Comparison of ENCODE assay signal across 17 mouse cellular contexts in the genomic region with DNA sequence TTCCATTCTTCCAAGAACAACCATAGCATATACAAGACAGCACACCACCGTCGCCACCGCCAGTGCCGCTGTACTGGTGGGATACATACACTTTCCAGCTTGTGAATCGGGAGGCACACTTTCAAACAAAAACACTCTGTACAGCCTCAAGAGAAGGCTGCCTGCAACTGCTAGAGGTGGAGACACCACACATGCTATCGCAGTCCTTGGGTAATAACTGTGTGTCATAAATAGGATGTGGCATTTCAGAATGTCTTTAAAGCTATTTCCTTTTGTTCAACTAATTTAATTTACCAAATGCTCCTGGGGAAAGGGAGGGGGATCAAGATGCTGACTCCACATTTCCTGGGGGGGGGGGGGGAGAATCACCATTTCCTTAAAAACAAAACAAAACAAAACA. TPM values are rescaled to one million over a fixed set of nuclear protein-coding genes. Genes with fewer than 3 reads are reported as not detected.
DNase-seq lines count a peak whose midpoint lies in the region; ATAC-seq and TF ChIP-seq lines count a peak whose summit lies in the region.
"Had no signal": no experiment of that assay in that cellular context is flagged by ENCODE, and none has a peak within 500 bp of the region (broad histone marks: within the 10 kb centered on the region; RNA-seq: fewer than 3 reads in every experiment).

No protein-coding gene starts in this region.

- no peak overlapping the region for H3K9ac ChIP-seq in heart, postnatal 0 days (replicated peaks; ENCODE audit: low read depth, low read length)
- no peak overlapping the region for H3K9ac ChIP-seq in heart, embryonic 11.5 days (ENCODE audit: low read depth, low read length)
- H3K9ac ChIP-seq in lung, embryonic 14.5 days: no peak overlapping the region
- H3K9ac ChIP-seq in embryonic facial prominence, embryonic 15.5 days: no peak overlapping the region
- H3K9ac ChIP-seq in neural tube, embryonic 14.5 days (replicated peaks; ENCODE audit: low read depth, low read length): no peak overlapping the region
- H3K9ac ChIP-seq: forebrain, postnatal 0 days; liver, embryonic 15.5 days; midbrain, embryonic 15.5 days had no signal

- no peak for ATAC-seq in heart, postnatal 0 days (ENCODE audit: insufficient read depth, low read depth)
- no peak for ATAC-seq in heart, embryonic 11.5 days (replicated peaks; ENCODE audit: insufficient number of reproducible peaks, low FRiP score, low TSS enrichment)
- no peak for ATAC-seq in lung, embryonic 14.5 days (ENCODE audit: insufficient read depth)
- ATAC-seq in embryonic facial prominence, embryonic 15.5 days (ENCODE audit: insufficient number of reproducible peaks, low FRiP score, low TSS enrichment, low read depth): no peak
- no peak for ATAC-seq in neural tube, embryonic 14.5 days (ENCODE audit: low read depth)
- ATAC-seq: forebrain, postnatal 0 days; intestine, embryonic 16.5 days; midbrain, embryonic 15.5 days had no signal

- WGBS in heart, postnatal 0 days: 72% methylated on average over 6 of the region's 6 CpGs
- WGBS in heart, embryonic 11.5 days (ENCODE audit: insufficient replicate concordance): 77% methylated on average over 6 of the region's 6 CpGs
- WGBS in lung, embryonic 14.5 days: 65% methylated on average over 6 of the region's 6 CpGs
- WGBS in embryonic facial prominence, embryonic 15.5 days: 59% methylated on average over 6 of the region's 6 CpGs
- WGBS in neural tube, embryonic 14.5 days: 48% methylated on average over 6 of the region's 6 CpGs

- peak overlapping the region; percentile 28 for H3K4me2 ChIP-seq in heart, postnatal 0 days (ENCODE audit: low read depth, low read length)
- H3K4me2 ChIP-seq in heart, embryonic 11.5 days: no peak overlapping the region
- H3K4me2 ChIP-seq in lung, embryonic 14.5 days: peak overlapping the region; percentile 34; the same call in 1 of the 2 replicates
- H3K4me2 ChIP-seq in embryonic facial prominence, embryonic 15.5 days (replicated peaks): peak overlapping the region; percentile 30; the same call in 1 of the 2 replicates
- H3K4me2 ChIP-seq in neural tube, embryonic 14.5 days (ENCODE audit: low read depth, low read length): no peak overlapping the region
- H3K4me2 ChIP-seq: liver, embryonic 15.5 days; midbrain, embryonic 15.5 days had no signal

- no peak for DNase-seq in heart, postnatal 0 days (ENCODE audit: low spot score)
- no peak for DNase-seq in lung, embryonic 14.5 days
- no peak for DNase-seq in lung, postnatal 25 days (ENCODE audit: low spot score)
- DNase-seq in thymus, postnatal 0 days (ENCODE audit: low spot score): no peak
- DNase-seq: cerebellum, adult 9-10 months; gastrocnemius, adult 2 months had no signal

- no peak for TF ChIP-seq EP300 in heart, postnatal 0 days (IDR thresholded peaks at IDR 0.05; ENCODE audit: low read depth)

- no peaks in the 10 kb centered on the region for H3K27me3 ChIP-seq in heart, postnatal 0 days (ENCODE audit: control insufficient read depth, insufficient read depth, low read length)
- no peaks in the 10 kb centered on the region for H3K27me3 ChIP-seq in heart, embryonic 11.5 days (ENCODE audit: control insufficient read depth, insufficient read depth, low read length)
- H3K27me3 ChIP-seq in lung, embryonic 14.5 days (ENCODE audit: insufficient read depth, low read length): no peaks in the 10 kb centered on the region
- H3K27me3 ChIP-seq in embryonic facial prominence, embryonic 15.5 days: peaks cover 8% of the 10 kb centered on the region; the same call in 1 of the 2 replicates
- H3K27me3 ChIP-seq in neural tube, embryonic 14.5 days (ENCODE audit: control insufficient read depth, insufficient read depth, low read length): no peaks in the 10 kb centered on the region
- H3K27me3 ChIP-seq: liver, embryonic 15.5 days; midbrain, embryonic 15.5 days had no signal

- no peak overlapping the region for H3K27ac ChIP-seq in heart, postnatal 0 days (ENCODE audit: low read depth)
- H3K27ac ChIP-seq in heart, embryonic 11.5 days (ENCODE audit: low read depth, low read length): no peak overlapping the region
- no peak overlapping the region for H3K27ac ChIP-seq in lung, embryonic 14.5 days (ENCODE audit: low read depth)
- H3K27ac ChIP-seq in embryonic facial prominence, embryonic 15.5 days (replicated peaks): no peak overlapping the region
- peak overlapping the region; percentile 3; the same call in 1 of the 2 replicates for H3K27ac ChIP-seq in neural tube, embryonic 14.5 days (ENCODE audit: low read depth, low read length)
- H3K27ac ChIP-seq: gastrocnemius, adult 2 months; liver, embryonic 15.5 days; midbrain, embryonic 15.5 days had no signal

- TF ChIP-seq CTCF in heart, postnatal 0 days (IDR thresholded peaks at IDR 0.05; ENCODE audit: low read depth): no peak
- no peak for TF ChIP-seq CTCF in lung, embryonic 14.5 days (IDR thresholded peaks at IDR 0.05; ENCODE audit: low read depth)

- no peaks in the 10 kb centered on the region for H3K36me3 ChIP-seq in heart, postnatal 0 days (replicated peaks; ENCODE audit: control insufficient read depth, insufficient read depth, low read length)
- no peaks in the 10 kb centered on the region for H3K36me3 ChIP-seq in heart, embryonic 11.5 days (ENCODE audit: control insufficient read depth, insufficient read depth, low read length)
- H3K36me3 ChIP-seq in lung, embryonic 14.5 days (ENCODE audit: insufficient read depth): no peaks in the 10 kb centered on the region
- H3K36me3 ChIP-seq in embryonic facial prominence, embryonic 15.5 days: no peaks in the 10 kb centered on the region
- no peaks in the 10 kb centered on the region for H3K36me3 ChIP-seq in neural tube, embryonic 14.5 days (ENCODE audit: control insufficient read depth, insufficient read depth, low read length)
- H3K36me3 ChIP-seq: liver, embryonic 15.5 days; midbrain, embryonic 15.5 days had no signal

- no peak overlapping the region for H3K4me3 ChIP-seq in heart, postnatal 0 days (ENCODE audit: low read depth, low read length)
- no peak overlapping the region for H3K4me3 ChIP-seq in heart, embryonic 11.5 days (ENCODE audit: low read depth, low read length)
- H3K4me3 ChIP-seq in lung, embryonic 14.5 days (ENCODE audit: low read depth, low read length): no peak overlapping the region
- no peak overlapping the region for H3K4me3 ChIP-seq in embryonic facial prominence, embryonic 15.5 days (replicated peaks)
- H3K4me3 ChIP-seq in neural tube, embryonic 14.5 days (ENCODE audit: low read depth, low read length): no peak overlapping the region
- H3K4me3 ChIP-seq: erythroblast, embryonic 14.5 days; gastrocnemius, adult 2 months; liver, embryonic 15.5 days; midbrain, embryonic 15.5 days had no signal

- peaks cover 6% of the 10 kb centered on the region; the same call in 1 of the 2 replicates for H3K4me1 ChIP-seq in heart, postnatal 0 days (ENCODE audit: control insufficient read depth, insufficient read depth)
- peaks cover 9% of the 10 kb centered on the region for H3K4me1 ChIP-seq in heart, embryonic 11.5 days (ENCODE audit: control insufficient read depth, insufficient read depth, low read length)
- peaks cover 5% of the 10 kb centered on the region; the same call in 1 of the 2 replicates for H3K4me1 ChIP-seq in lung, embryonic 14.5 days (ENCODE audit: insufficient read depth)
- peaks cover 17% of the 10 kb centered on the region for H3K4me1 ChIP-seq in embryonic facial prominence, embryonic 15.5 days
- peaks cover 13% of the 10 kb centered on the region for H3K4me1 ChIP-seq in neural tube, embryonic 14.5 days (ENCODE audit: control insufficient read depth, insufficient read depth, low read length)

- H3K9me3 ChIP-seq in heart, postnatal 0 days (replicated peaks; ENCODE audit: control insufficient read depth, low read length): 0 out of 2 replicates have a peak, but pooled peaks cover 2% of the 10 kb centered on the region
- no peaks in the 10 kb centered on the region for H3K9me3 ChIP-seq in heart, embryonic 11.5 days (replicated peaks; ENCODE audit: control insufficient read depth, low read length)
- H3K9me3 ChIP-seq in lung, embryonic 14.5 days (ENCODE audit: low read depth, low read length): no peaks in the 10 kb centered on the region
- H3K9me3 ChIP-seq in embryonic facial prominence, embryonic 15.5 days (replicated peaks): no peaks in the 10 kb centered on the region
- H3K9me3 ChIP-seq in neural tube, embryonic 14.5 days (ENCODE audit: control insufficient read depth, low read length): no peaks in the 10 kb centered on the region
- H3K9me3 ChIP-seq: liver, embryonic 15.5 days; midbrain, embryonic 15.5 days had no signal

RNA-seq across cellular contexts. Expression of a gene that starts 34.0 kb away (rescaled TPM):
- not detected in 2 replicates for total RNA-seq in heart, postnatal 0 days (2014; rRNA removed; ENCODE audit: low replicate concordance)
- polyA plus RNA-seq in heart, postnatal 0 days (2015; fragmentation: Nextera tagmentation; extraction: Ambion mirVana): 0.03 and 0.04 TPM in 2 replicates
- polyA plus RNA-seq in heart, embryonic 11.5 days (2014; fragmentation: Nextera tagmentation; extraction: Ambion mirVana): 0.11 TPM in 1 of 2 replicates, not detected in the other
- 0.05 and 0.08 TPM in 2 replicates for polyA plus RNA-seq in lung, embryonic 14.5 days (2014; fragmentation: Nextera tagmentation; extraction: Ambion mirVana)
- polyA plus RNA-seq in embryonic facial prominence, embryonic 15.5 days (2015; fragmentation: Nextera tagmentation; extraction: Ambion mirVana): 0.21 and 0.60 TPM in 2 replicates
- polyA plus RNA-seq in neural tube, embryonic 14.5 days (2014; fragmentation: Nextera tagmentation; extraction: Ambion mirVana): 0.16 and 0.28 TPM in 2 replicates
- 1.4 and 1.9 TPM in 2 replicates for polyA plus RNA-seq in thymus, postnatal 0 days (2015; fragmentation: Nextera tagmentation; extraction: Ambion mirVana)
- total RNA-seq: gastrocnemius, adult 2 months; heart, postnatal 25 days; megakaryocyte progenitor cell, adult 5-6 weeks had no signal
- polyA plus RNA-seq: erythroblast, embryonic 14.5 days; intestine, embryonic 16.5 days; liver, embryonic 15.5 days; small intestine, adult 2 months had no signal

RNA-seq across cellular contexts. Expression of a gene that starts 34.1 kb away (rescaled TPM):
- 12.9 and 17.9 TPM in 2 replicates for total RNA-seq in heart, postnatal 0 days (2014; rRNA removed; ENCODE audit: low replicate concordance)
- 23.3 and 23.5 TPM in 2 replicates for polyA plus RNA-seq in heart, postnatal 0 days (2015; fragmentation: Nextera tagmentation; extraction: Ambion mirVana)
- 20.9 and 25.9 TPM in 2 replicates for polyA plus RNA-seq in heart, embryonic 11.5 days (2014; fragmentation: Nextera tagmentation; extraction: Ambion mirVana)
- polyA plus RNA-seq in lung, embryonic 14.5 days (2014; fragmentation: Nextera tagmentation; extraction: Ambion mirVana): 27.3 and 29.1 TPM in 2 replicates
- polyA plus RNA-seq in embryonic facial prominence, embryonic 15.5 days (2015; fragmentation: Nextera tagmentation; extraction: Ambion mirVana): 30.3 and 33.0 TPM in 2 replicates
- polyA plus RNA-seq in neural tube, embryonic 14.5 days (2014; fragmentation: Nextera tagmentation; extraction: Ambion mirVana): 51.6 and 65.0 TPM in 2 replicates
- 53.7 and 56.4 TPM in 2 replicates for polyA plus RNA-seq in thymus, postnatal 0 days (2015; fragmentation: Nextera tagmentation; extraction: Ambion mirVana)

Comparison
In these comparisons a context has a peak if more than half of its experiments do, and no peak if none do; other contexts are left out.
1. H3K4me2 ChIP-seq: peak in heart, postnatal 0 days (single experiment), lung, embryonic 14.5 days (single experiment) and embryonic facial prominence, embryonic 15.5 days (single experiment); none in heart, embryonic 11.5 days (single experiment) and neural tube, embryonic 14.5 days (single experiment).